Mouse (Mus musculus) liver, adult 10 weeks (tissue): ENCODE results near the gene Cops7a. TPM values are rescaled to one million over a fixed set of nuclear protein-coding genes. Genes with fewer than 3 reads are reported as not detected.

Experiments
- polyA plus RNA-seq: library from polyadenylated mRNA; stranded (reverse); fragments of 350-450 nt; fragmentation: Illumina TruSeq; extraction: RNeasy Lipid Tissue Mini Kit (QIAGEN cat#74804); gene quantifications from one replicate; pipeline ENCODE4 v1.2.3, GENCODE M21; 2014; ENCODE audit warnings: low read depth, low replicate concordance

Gene Cops7a
- polyA plus RNA-seq, result 16.8 TPM

GRCm38 (mm10) chr6:124965088-124965719 is at the start of gene Cops7a:
Gene Cops7a (minus strand): TSS chr6:124965538.

GRCm38 (mm10) chr6:125009129-125009180 is 43.6 kb upstream of the Cops7a start, which contains the start of gene Zfp384:
Gene Zfp384 (plus strand): TSS chr6:125009145.

GRCm38 (mm10) chr6:124996551-124997501 is 31.5 kb upstream of the Cops7a start, which contains the start of gene Pianp:
Gene Pianp (plus strand): TSS chr6:124996694.

GRCm38 (mm10) chr6:124930754-124931524 is 34.4 kb downstream of the Cops7a start, which contains the start of gene Mlf2:
Gene Mlf2 (plus strand): TSS chr6:124931386.

GRCm38 (mm10) chr6:124919695-124920317 is 45.5 kb downstream of the Cops7a start, which contains the start of gene Ptms:
Gene Ptms (minus strand): TSS chr6:124920103.

GRCm38 (mm10) chr6:124911533-124912218 is 53.7 kb downstream of the Cops7a start, which contains the start of gene Lag3:
Gene Lag3 (minus strand): TSS chr6:124911705.

Other genes starting within 250 kb of the Cops7a start
- gene Ptpn6, start 226.8 kb downstream of the Cops7a start, polyA plus RNA-seq, result 3.8 TPM
- gene Grcc10, start 224.2 kb downstream of the Cops7a start, polyA plus RNA-seq, result 7.5 TPM
- not detected for gene Gm45234, start 209.5 kb downstream of the Cops7a start, polyA plus RNA-seq
- 0.56 TPM for gene Atn1, start 209.0 kb downstream of the Cops7a start, polyA plus RNA-seq
- not detected for gene Eno2, start 195.9 kb downstream of the Cops7a start, polyA plus RNA-seq
- not detected for gene Lrrc23, start 185.8 kb downstream of the Cops7a start, polyA plus RNA-seq
- not detected for gene Spsb2, start 156.9 kb downstream of the Cops7a start, polyA plus RNA-seq
- 50.1 TPM for gene Tpi1, start 151.2 kb downstream of the Cops7a start, polyA plus RNA-seq
- 12.3 TPM for gene Usp5, start 136.1 kb downstream of the Cops7a start, polyA plus RNA-seq
- gene Cdca3, start 136.0 kb downstream of the Cops7a start, polyA plus RNA-seq, result 0.90 TPM
- not detected for gene Gnb3, start 125.3 kb downstream of the Cops7a start, polyA plus RNA-seq
- gene P3h3, start 107.8 kb downstream of the Cops7a start, polyA plus RNA-seq, result not detected
- gene Gpr162, start 101.6 kb downstream of the Cops7a start, polyA plus RNA-seq, result not detected
- 0.16 TPM for gene Cd4, start 77.3 kb downstream of the Cops7a start, polyA plus RNA-seq
- gene Lag3, start 53.8 kb downstream of the Cops7a start, polyA plus RNA-seq, result not detected
- gene Ptms, start 45.4 kb downstream of the Cops7a start, polyA plus RNA-seq, result 344 TPM
- 16.7 TPM for gene Mlf2, start 34.2 kb downstream of the Cops7a start, polyA plus RNA-seq
- gene Pianp, start 31.2 kb upstream of the Cops7a start, polyA plus RNA-seq, result not detected
- 11.4 TPM for gene Zfp384, start 43.6 kb upstream of the Cops7a start, polyA plus RNA-seq
- 11.2 TPM for gene Ing4, start 74.2 kb upstream of the Cops7a start, polyA plus RNA-seq
- gene Acrbp, start 84.2 kb upstream of the Cops7a start, polyA plus RNA-seq, result 0.90 TPM
- gene Lpar5, start 102.4 kb upstream of the Cops7a start, polyA plus RNA-seq, result not detected
- gene Chd4, start 130.4 kb upstream of the Cops7a start, polyA plus RNA-seq, result 23.4 TPM
- 1.1 TPM for gene Nop2, start 166.4 kb upstream of the Cops7a start, polyA plus RNA-seq
- gene Iffo1, start 179.7 kb upstream of the Cops7a start, polyA plus RNA-seq, result 1.5 TPM
- gene Gapdh, start 200.9 kb upstream of the Cops7a start, polyA plus RNA-seq, result 206 TPM
- gene Ncapd2, start 226.2 kb upstream of the Cops7a start, polyA plus RNA-seq, result 0.34 TPM
- 76.4 TPM for gene Mrpl51, start 226.3 kb upstream of the Cops7a start, polyA plus RNA-seq